Mouse (Mus musculus): ENCODE data around the gene Serpinb8.

Gene Serpinb8

DNA sequence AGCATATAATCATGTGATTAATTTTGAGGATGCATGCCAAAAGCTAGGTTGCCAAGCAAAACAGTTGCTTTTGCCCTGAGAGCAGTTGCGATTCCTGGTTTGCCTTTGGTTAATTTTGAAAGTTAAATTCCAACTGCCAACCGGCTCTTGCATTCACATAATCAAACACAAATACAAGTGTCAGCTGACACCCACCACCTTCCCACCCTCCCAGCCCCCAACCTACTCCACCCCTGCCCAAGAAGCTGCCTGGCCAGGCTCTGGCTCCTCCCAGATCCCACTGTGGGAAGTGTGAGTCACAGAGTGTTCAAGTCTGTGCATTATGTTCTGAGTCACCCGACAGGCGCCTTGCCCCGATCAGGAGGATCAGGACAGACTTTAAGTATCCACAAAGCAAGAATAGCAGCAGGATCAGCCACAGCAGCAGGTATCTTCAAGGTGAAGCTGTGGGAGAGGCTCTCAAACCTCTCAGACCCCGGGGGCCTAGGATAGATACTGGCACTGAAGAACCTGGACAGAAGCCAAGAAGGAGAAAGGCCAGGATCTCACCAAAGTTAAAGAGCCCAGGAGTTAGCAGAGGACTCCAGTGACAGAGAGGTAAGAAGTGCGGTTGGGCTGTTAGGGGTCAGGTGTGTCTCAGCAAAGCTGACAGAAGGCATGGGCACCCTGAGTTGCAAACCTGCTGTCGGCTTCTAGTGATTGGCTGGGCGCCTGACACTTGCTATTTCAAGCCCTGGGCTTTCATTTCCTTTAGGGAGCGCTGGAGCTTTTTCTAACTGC is at the start of gene Serpinb8:
Serpinb8 (plus strand) TSS at position 316 of the 780 bp plus-strand sequence.
- DNase-seq, result peak; percentile 84

DNA sequence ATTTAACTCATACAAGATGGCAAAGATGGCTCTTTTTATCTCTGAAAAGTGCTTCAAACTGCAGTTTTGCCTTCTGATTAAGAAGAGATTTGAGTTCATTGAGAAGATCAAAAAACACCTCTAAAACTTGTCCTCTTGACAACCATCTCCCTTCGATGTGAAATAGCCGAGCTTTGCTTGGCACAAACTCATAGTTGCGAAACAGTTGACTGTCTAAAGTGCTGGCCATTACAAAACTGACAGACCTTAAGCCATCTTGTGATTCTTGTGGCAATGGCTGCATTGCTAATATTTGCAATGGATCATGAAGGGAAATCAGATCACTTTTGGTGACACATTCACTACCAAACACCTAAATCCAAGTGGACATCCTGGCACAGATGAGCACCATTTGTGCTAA is 30.3 kb upstream of the Serpinb8 start:
- no peak for DNase-seq

DNA sequence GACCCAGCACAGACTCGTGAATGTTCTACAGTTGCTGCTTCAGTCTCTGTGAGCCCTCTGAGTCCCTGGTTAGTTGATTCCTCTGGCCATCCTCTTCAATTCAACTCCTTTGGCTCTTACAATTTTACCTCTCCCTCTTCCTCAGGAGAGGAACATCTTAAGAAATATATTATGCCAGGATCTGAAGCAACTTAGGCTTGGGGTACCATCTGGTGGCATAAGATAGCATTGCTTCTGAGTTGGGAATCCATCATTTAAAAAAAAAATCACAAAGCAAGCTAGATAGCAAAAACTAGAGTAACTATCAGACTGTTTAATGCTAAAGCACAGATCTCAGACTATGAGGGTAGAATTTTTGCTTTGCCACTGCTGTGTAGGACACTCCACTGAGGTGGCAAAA is 27.7 kb upstream of the Serpinb8 start:
- DNase-seq, result no peak

DNA sequence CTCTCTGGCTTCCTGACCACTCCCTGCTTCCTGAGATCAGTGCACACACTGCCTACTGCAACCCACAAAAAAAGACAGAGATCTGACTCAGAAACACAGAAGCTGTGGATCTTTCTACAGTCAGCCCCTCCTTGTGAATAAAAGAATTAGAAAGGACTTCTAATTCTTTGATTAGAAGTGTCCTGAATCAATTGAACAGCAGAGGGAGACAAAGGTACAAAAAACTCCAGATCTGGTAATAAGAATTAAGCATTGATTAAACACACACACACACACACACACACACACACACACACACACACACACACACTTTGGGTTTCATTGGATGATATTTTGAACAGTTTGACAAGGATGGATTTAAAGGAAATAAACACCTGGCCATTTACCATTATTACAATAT is 24.2 kb upstream of the Serpinb8 start:
- no peak for DNase-seq

DNA sequence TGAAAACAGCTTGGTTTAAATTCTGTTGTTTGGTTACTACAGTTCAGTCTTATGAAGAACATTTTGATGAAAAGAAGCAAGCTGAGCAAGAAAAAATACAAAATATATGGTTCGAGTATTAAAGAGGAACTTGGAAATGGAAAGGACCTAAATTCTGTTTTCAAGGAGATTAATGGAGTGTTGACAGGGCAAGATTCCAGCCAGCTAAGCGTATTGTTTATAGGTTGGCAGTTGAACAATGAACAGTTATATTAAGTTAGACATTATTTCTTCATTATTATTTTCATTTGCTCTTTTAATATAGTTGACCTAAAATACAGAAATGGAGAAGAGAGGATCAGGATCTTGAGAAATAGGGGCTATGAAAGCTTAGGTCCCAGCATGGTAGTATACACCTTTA is 13.7 kb upstream of the Serpinb8 start:
- no peak for DNase-seq

DNA sequence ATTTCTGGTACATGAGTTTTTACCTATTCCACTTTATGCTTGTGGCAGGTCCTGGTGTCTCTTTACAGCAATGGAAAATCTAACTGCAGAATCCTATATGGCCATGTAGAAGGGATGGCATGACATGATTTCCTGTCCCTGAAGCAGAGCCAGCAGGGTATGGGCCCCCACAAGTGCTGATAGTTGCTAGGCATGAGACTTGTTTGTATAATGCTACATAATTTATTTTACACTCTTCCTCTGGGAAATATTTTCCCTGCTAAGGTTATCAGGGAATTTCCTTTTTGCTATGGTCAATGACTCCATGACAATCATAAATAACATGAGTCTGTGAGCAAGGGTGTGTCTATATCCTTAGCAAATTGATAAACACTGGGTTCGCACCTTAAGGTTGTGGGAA is 12.3 kb upstream of the Serpinb8 start:
- DNase-seq, result no peak

DNA sequence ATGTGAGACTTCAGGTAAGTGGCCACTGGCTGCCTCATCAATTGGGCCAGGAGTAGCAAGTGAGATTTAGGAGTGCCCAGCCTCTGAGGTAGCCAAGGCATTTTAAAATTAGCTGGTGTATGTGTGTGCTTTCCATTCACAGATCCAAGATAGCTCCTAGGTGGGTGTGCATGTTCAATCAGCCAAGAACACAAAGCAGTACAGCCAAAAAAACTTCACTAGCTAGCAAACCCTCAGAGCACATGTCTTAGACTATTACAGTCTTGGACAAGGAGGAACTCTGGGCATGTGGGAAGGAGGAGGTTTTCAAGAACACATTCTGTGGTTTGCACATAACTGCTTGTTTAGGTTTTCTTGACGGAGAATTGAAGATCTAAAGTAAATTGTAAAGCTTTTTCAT is 8.6 kb upstream of the Serpinb8 start:
- DNase-seq, result peak; percentile 79

DNA sequence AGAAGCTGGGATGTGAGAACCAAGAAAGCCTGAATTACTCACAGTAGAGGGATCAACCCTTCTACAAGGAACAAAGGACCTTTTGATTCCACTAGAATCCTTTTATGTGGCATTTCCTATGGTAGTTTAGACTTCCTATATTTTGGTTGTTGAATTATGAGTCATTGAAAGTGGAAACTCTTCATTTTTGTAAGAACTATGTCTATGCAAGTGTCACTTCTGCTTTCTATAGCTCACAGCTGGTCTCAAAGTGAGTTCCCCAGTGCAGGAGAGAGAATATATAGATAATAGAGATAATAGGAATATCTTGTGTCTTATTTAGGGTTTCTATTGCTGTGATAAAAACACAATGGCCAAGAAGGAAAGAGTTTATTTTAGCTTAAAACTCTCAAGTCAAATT is 6.9 kb upstream of the Serpinb8 start:
- no peak for DNase-seq

DNA sequence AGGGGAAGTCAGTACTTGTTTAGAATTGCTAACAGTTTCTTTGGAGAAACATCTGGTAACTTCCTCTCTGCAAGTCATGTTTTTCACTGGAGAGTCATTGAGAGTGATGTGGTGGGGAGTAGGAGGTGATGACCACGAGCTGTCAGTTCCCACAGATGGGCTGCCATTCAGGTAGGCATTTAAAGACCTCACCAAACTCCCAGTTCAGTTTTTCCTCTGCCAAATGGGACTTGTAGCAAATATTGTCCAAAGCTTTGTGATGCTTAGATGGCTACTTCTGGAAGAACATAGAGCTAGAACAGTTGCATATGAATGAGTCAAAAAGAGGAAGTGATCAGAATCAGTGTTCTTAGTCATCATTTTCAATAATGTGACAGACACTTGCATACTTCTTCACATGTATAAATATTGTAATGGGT is 5.8 kb upstream of the Serpinb8 start:
- no peak for DNase-seq

DNA sequence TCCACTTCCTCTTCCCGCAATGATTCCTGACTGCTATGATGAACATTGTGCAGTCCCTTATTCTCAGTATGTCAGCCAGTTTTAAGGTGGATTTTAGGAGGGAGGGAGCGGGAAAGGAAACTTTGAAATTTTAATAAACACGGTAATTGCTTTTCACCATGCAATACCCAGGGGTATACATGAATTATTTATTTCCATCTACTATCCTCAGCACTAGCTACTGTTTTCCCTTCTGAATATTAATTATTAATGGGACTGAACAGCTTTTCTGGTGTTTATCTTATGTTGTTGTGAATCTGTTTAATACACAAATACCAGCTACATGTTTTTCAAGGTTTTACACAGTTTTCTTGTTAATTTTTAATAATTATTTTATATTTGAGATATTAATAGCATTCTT is 4.9 kb upstream of the Serpinb8 start:
- DNase-seq, result no peak

DNA sequence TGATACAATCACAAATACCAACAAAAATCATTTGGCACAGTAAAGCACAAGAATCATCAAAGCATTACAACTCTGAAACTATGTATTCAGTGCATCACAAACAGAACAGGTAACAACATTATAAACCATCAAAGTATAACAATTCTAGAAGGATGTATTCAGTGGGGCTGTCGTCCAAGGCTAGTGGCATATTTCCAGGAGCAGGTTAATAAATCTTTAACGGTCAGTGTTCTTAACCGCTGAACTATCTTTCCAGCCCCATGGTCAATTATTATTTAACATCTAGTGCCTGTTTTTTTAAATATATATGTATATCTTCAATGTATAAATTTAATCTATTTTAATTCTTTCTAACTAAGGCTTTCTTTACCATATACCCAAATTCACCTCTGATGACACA is 3.6 kb upstream of the Serpinb8 start:
- DNase-seq, result no peak

DNA sequence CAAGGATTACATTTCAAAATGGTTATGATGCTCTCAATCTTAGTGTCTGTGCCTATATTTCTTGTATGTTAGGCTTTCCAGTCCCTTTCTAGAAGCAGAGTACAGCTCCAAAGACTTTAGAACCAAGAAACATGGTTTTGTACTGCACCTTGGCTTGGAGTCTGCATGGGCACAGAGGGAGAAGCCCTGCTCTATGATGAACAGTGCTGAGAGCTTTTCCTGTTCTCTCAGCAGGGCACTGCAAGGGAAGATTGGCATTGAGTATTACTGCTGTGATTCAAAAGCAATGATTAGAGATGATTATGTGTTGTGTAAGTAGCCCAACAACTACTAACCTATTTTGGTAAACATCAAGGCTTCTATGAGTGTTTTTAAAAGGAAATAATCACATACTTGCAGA is 1.6 kb upstream of the Serpinb8 start:
- DNase-seq, result no peak

DNA sequence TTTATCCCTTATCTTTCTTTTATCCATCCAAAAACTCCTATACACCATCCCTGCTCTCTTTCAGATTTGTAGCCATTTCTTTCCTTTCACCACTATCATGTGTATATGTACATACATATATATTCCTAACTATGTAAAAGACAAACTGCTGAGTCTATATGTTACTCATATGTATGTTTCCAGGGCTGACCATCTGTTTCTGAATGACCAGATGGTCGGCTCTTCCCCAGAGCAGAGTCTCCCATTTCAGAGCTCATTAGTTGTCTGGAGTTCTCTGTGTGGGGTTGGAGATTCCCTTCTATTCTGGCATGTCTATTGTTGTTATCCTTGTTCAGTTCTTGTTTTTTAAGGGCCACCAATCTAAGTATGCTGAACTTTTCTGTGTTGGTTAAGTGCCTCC is 1.2 kb upstream of the Serpinb8 start:
- DNase-seq, result no peak

DNA sequence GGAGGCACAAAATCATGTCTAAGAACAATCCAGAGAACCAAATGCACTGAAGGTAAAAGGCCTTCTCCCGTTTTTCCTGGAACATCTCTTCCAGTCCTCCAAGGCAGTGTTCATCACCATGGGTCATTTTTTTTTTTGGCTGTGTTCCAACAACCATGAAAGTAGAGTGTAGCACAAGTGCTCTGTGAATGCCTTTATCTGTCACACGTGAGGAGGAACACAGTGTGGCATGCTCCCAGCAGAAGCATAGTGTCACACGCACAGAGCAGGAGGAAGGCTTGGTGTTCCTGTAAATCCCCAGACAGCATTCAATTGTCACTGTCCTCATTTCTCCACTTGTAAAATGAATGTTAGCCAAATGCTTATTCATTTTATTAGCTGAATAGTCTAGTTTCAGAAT is 2.8 kb downstream of the Serpinb8 start:
- no peak for DNase-seq

DNA sequence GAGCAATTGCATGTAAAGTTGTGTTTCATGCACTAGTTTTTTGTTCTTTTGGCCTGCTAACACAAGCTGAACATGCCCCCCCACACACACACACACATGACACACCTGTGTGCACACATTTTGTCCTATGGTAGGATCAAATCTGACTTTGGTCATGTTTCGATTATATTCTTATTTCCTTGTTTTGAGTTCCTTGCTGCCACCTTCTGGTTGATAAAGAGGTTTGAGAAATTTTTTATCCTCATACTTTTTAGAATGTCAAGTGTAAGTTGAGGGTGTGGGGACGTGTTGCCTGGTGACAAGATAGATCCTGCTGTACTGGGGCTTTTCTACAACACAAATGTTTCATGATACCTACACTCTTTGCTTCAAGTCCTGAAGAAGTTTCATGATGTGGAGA is 3.7 kb downstream of the Serpinb8 start:
- DNase-seq, result no peak

DNA sequence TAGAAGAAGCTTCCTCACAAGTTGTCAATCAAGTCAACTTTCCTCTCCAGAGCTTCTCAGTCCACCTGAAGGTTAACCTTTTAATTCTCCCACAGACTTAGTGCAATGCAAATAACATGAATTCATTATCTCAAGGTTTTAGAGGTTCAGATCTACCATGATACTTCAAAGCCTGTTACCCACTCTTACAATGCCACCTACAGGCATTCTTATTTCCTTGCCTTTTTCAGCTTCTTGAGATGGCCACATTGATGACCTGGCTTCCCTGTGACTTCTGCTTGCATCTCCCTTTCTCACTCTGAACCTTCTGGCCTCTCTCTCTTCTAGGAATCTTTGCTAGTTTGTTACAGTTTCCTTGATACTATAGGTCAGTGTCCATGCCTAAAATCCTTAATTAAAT is 7.1 kb downstream of the Serpinb8 start:
- no peak for DNase-seq

DNA sequence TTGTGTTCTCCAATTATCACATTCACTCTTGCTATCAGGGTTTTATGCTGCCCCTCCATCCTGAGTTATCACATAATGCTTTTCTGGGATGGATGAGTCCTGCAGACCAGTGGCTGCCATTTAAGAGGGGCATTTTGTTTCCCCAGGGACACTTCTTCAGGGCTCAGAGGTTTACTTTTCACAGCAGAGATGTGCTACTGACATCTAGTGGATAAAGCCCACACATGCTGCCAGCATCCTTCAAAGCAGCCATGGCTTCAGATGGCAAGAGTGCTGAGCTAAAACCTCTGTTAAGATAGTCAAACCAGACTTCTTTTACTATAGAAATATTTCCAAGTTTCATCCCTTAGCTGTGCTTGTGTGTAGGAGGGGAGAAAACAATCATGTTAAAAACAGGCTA is 8.7 kb downstream of the Serpinb8 start:
- peak; percentile 32 for DNase-seq

DNA sequence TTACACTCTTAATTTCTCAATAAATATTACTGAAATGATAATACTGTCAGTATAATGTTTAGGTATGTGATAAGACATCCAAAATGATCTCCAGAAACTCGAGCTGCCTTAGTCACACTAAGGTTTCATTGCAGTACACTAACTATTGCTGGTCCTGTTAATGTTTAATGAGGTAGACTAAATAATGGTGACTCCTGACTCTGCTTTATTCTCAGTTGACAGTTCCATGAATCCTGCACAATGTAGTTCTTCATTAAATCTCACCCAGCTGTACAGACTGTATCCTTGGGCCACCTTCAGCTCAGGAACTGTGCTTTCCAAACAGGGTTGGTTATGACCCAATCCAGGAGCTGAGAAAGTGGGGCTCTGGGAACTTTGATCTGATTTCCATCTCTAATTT is 19.1 kb downstream of the Serpinb8 start:
- no peak for DNase-seq

DNA sequence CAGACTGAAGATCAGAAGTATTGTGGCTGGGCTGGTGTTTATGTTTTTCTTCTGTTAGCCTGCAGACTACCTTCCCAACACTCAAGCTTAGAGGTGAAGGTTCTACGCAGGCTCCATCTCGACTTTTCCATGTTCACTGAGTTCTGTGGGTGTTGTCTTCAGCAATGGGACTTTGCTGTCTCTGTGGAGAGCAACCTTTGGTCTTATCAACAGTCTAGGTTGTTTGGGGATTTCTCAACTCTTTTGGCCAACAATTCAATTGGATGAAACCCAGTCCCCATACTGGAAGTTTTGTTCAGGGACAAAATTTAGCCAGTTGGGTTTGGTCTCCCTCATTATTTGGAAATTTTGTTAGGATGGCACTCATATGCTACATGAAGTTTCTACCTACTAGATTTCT is 24.3 kb downstream of the Serpinb8 start:
- no peak for DNase-seq

DNA sequence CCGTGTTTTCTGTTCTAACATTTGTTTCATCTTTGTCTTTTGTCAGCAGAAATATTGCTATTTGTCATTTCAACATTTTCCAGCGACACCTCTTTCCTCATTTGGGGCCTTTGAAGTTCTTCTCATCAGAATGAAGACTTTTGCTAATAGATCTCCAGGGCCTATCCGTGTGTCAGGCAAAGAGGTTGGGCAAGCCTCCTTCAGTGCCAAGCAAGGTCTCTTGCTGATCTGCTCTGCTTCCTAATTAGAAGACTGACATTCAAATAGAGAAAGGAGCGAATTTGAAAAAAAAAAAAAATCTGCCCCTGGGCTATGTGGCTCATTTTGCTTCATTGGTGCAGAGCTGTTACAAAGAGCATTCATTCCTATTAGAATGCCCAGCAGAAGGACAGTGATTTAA is 32.2 kb downstream of the Serpinb8 start:
- no peak for DNase-seq

DNA sequence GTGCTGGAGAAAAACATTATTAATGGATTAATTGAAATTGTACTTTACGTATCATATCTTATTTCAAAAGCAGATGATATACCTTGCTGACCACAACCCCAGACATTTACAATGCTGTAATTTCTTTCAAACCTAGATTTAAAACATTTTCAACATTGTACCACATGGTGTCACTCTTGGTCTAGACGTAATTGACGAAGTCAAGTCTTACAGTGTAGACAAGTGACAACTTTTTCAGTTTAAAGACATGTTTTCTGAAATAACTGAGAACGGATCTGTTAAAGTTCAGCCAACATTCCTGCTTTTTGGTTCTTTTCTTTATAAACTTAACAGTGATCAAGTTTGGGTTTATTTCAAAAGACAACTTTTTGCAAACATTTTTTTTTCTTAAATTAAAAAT is 46.1 kb downstream of the Serpinb8 start:
- no peak for DNase-seq

DNA sequence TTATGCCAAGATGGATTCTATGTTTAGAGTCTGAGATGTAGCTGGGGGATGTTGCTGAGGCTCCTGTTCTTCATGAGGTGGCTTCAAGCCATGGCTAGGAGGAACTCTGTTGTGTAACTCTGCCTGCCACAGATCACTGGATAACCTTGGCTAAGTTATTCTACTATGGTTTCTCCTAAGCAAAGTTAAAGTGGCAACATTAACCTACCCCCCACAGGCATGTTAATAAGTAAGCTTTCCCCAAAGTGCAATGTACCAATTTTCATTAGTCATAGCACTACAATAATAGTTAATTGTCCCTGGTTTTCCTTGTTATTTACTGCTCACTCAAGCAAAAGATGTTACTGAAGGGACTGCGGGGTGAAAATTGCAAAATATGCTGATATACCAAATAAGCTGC is 48.2 kb downstream of the Serpinb8 start:
- DNase-seq, result no peak

DNA sequence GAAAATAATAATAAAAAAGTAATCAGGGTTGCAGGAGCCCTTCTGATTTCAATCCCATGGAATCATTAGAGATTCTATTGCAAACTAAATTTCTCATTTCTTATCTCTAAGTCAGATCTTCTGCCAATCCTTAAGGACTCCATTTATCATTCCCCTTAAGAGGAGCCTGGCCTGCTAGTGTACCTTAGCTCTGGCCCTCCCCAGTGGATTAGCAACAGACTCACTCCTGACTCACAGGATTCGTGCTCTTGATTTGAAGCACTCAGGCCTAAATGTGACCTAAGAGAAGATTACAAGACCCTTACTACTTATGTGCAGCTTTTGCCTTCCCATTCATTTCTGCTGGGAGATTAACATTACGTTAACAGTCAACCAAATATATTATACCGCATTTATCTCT is 48.7 kb downstream of the Serpinb8 start:
- DNase-seq, result no peak

DNA sequence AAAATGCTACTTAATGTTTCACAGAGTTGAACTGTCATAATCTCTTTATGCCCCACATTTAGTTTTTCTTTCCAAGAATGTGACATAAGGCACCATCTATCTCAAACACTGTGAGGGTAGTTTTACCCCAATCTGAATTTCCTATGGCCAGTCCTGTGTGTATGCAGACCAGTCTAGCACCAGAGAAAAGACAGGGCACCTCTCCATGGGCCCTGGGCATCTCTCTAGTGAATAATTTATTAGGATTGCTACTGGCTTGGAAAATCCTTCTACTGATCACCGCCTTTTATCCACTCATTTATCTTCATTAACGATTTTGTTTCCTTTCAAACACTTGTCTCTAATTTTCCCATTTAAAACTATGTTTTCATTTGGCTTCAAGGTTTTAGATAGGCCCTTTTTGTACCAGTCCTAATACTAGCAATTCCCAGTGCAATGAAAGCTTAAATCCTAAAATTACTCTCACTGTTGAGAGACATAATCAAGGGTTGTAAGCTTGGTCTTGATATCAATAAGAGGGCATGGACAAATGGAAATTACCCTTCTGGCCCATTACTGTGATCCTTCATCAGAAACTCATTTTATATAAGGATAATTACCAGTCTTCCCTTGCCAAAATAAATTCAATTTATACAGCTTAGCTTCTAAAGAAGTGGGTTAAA is 52.8 kb downstream of the Serpinb8 start:
- no peak for DNase-seq

DNA sequence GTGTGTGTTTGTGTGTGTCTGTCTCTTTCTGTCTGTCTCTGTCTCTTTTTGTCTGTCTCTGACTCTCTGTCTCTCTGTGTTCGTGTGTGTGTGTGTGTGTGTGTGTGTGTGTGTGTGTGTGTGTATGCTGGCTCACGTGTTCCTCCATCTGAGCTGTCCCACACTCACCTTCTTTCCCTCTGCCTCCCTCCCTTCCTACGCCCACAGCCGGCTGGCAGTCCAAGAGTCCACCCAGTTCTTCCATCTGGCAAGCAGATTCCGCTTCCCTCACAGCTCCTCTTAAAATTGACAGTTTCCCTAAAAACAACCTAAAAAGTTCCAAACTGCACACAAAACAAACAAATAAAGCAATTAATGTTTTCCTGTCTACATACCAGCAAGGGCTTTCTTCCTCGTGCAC is 55.3 kb downstream of the Serpinb8 start:
- DNase-seq, result peak; percentile 82
